ENCODE assay signal across 15 mouse cellular contexts in the genomic region with DNA sequence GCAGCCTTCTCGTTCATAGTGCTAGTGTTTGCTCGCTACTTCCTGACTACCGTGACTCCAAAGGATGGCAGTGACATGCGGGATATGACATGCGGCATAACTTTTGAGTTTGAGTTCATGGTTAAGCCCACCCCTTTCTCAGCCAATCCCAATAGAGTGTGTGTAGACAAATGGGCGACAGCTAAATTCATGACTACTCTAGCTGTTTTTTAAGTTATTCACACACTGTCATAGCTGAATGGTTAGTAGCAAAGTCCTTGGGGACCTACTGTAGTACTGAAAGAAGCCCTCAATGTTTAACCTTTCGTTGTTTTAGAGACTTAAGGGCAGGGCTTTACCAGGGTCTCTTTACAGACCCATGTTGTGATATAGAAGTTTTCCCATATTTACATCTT. TPM values are rescaled to one million over a fixed set of nuclear protein-coding genes. Genes with fewer than 3 reads are reported as not detected.
"Had no signal": no experiment of that assay in that cellular context is flagged by ENCODE, and none has a peak within 500 bp of the region (broad histone marks: within the 10 kb centered on the region; RNA-seq: fewer than 3 reads in every experiment).

No protein-coding gene starts in this region.

- H3K9me3 ChIP-seq: limb, embryonic 12.5 days; midbrain, embryonic 13.5 days; neural tube, embryonic 15.5 days had no signal

- H3K4me2 ChIP-seq: limb, embryonic 12.5 days; midbrain, embryonic 13.5 days; neural tube, embryonic 15.5 days had no signal

- H3K27me3 ChIP-seq: limb, embryonic 12.5 days; midbrain, embryonic 13.5 days; neural tube, embryonic 15.5 days had no signal

- H3K4me3 ChIP-seq: limb, embryonic 12.5 days; midbrain, embryonic 13.5 days; neural tube, embryonic 15.5 days had no signal

- H3K27ac ChIP-seq: limb, embryonic 12.5 days; liver, embryonic 14.5 days; midbrain, embryonic 13.5 days; neural tube, embryonic 15.5 days had no signal

- H3K4me1 ChIP-seq: limb, embryonic 12.5 days; midbrain, embryonic 13.5 days; neural tube, embryonic 15.5 days had no signal

- H3K9ac ChIP-seq: limb, embryonic 12.5 days; liver, embryonic 14.5 days; midbrain, embryonic 13.5 days; neural tube, embryonic 15.5 days had no signal

- DNase-seq: kidney, adult 8-10 months; kidney, postnatal 25 days; layer of hippocampus, postnatal 36 days; liver; lung, adult 2 months; lung, postnatal 36 days; thymus, adult 2 months; thymus, postnatal 4 days had no signal

- ATAC-seq: intestine, postnatal 0 days; lung, postnatal 0 days; midbrain, embryonic 13.5 days had no signal

RNA-seq across cellular contexts. Expression of a gene that starts 40.5 kb away (rescaled TPM):
- total RNA-seq: megakaryocyte progenitor cell, adult 5-6 weeks had no signal
